Mouse (Mus musculus) cerebellum, postnatal 14 days (tissue): ENCODE measurements around the gene Prtn3.

Experiments
- DNase-seq, 2 experiments: peaks; one replicate each; pipeline ENCODE4 v3.0.0; 2021; ENCODE audit warnings: mixed read lengths in 2 of 2

Gene Prtn3

DNA sequence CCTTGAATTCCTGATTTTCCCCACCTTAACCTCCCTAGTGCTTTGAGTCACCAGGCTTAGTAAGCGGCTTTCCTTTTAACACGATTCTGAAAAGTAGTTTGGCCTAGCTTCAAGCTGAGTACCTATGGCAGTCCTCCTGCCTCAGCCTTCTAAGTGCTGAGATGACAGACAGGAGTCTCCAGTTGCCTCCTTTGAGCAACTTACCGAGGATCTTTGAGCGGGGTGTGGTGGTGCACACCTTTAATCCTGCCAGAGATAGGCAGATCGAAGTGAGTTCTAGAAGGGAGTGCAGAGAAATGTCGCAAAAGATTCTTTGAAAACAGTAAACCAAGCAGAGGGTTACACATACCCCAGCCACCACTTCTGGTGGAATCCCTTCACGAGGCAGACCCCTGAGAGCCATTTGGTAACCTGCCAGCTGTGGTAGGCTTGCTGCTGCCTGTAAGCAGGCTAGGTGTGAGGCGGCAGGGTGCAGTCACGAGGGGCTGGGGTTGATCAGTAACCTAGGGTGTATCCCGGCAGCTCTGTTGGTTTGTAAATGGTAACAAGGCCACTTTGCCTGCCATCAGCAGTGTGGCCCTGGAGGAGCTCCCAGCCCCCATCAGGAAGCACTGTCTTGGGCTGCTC lies 18.6 kb upstream of the Prtn3 start:
- peak; percentile 63 to 68 for DNase-seq

DNA sequence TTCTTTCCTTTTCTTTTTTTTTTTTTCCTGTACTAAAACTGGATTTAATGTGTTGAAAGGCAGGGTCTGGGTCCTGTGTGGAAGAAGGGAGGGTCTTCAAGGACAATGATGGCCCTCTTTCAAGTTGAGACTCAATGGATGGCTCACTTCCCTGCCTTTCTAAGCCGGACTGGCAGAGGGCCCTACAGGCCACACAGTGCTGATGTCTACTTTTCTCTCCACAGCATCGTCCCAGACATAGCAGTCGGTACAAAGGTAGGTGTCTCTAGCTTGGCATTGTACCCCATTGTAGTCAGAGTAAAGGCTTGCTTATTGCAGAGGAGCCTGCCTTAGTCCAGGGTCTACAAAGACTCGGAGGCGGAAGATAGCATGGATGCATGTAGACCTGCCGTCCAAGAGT lies 18.0 kb upstream of the Prtn3 start:
- DNase-seq, result peak; percentile 39 to 47

DNA sequence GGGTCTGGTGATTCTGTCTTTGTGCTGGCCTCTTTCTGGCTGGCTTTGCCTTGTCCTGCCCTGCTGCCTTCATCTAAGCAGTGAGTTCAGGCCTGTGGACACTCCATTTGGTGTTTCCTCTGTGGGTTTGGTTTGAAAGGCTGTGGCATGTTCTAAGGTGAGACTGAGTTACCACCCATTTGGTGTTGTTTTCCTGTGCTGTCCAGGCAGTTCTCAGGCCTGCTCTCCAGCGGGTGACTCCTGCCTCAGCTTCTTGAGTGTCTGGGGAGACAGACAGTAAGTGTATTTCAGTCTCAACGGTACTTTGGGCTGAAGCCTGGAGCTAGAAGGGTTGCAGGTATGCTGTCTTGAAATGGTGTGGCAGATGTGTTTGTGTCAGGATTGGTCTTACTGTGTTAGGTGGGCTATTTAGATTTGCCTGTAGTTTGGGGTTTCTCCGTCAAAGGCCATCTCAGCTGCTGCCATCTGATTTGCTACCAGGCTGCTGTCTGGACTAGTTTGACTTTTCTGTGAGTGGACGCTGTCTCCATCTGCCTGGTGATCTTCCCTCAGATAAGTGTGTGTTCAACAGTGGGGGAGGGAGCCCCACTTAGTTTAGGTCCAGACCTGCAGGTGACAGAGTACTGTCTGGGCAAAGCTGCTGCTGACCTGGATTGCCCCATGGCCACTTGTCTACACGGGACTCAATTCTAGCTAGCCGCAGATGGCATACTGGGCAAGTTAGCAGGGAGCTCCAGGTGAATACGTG lies 17.4 kb upstream of the Prtn3 start:
- no peak for DNase-seq

DNA sequence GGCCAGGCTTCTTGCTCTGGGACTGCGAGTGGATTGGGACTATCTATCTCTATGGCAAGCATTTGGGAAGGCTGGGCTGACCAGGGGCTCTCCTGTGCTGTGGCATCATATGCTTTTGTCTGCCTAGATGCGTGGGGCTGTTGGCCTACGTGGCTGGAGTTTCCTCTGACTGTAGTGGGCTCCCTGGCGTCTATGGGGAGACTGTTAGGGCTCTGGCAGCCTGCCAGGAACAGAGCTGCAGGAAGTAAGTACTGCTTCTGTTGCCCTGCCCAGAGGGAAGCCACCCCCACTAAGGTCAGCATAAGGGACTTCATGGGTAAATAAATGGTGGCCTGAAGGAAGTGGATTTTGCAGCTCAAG lies 16.8 kb upstream of the Prtn3 start:
- DNase-seq, result peak; percentile 54 to 63

DNA sequence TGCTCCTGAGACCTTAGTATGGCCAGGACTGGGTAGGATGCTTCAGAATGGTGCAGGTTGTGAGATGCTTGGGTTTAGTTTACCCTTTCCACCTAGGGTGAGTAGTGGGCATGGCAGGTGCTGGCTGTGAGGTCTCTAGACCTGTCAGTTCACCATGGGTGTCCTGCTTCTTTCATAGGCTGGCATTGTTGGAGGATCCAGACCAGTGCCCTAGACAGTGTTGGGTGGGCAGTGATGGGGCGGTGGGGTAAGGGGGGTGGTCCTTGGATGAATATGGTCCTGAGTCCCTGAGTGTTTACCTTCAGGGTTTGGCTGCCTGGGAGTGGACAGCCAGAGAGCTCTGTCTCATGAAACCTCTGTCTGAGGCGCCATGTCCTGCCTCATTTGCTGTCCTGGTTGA lies 16.4 kb upstream of the Prtn3 start:
- DNase-seq, result no peak

DNA sequence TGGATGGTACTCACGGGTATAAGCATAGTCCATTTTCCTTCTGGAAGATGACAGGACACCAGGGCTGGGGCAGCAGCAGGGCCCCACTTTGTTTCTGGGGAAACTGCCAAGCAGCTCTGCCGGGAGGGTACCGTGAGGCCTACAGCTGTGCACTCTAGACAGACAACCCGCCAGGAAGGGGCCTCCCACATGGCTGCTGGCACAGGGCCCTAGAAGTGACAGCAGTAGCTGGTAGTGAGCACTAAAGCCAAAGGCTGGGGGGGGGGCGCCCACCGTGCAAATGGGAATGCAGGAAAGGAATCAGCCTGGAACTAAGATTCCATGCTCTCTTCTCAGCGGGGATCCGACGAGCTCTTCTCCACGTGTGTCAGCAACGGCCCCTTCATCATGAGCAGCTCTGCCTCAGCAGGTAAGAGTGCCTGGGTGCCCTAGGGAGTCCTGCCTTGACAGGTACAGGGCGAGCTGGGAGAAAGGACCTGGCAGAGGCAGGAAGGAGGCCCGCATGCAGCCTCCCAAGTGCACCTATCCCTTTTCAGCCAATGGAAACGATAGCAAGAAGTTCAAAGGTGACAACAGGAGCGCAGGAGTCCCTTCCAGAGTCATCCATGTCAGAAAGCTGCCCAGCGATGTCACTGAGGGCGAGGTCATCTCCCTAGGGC lies 15.7 kb upstream of the Prtn3 start:
- peak; percentile 74 to 79 for DNase-seq

DNA sequence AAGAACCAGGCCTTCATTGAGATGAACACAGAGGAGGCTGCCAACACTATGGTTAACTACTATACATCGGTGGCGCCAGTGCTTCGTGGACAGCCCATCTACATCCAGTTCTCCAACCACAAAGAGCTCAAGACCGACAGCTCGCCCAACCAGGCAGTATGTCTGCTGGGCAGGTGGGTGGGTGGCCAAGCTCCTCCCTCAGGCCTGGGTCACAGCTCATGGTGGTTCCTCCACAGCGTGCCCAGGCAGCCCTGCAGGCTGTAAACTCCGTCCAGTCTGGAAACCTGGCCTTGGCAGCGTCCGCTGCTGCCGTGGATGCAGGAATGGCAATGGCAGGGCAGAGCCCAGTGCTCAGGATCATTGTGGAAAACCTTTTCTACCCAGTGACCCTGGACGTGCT lies 15.2 kb upstream of the Prtn3 start:
- peak; percentile 47 to 57 for DNase-seq

DNA sequence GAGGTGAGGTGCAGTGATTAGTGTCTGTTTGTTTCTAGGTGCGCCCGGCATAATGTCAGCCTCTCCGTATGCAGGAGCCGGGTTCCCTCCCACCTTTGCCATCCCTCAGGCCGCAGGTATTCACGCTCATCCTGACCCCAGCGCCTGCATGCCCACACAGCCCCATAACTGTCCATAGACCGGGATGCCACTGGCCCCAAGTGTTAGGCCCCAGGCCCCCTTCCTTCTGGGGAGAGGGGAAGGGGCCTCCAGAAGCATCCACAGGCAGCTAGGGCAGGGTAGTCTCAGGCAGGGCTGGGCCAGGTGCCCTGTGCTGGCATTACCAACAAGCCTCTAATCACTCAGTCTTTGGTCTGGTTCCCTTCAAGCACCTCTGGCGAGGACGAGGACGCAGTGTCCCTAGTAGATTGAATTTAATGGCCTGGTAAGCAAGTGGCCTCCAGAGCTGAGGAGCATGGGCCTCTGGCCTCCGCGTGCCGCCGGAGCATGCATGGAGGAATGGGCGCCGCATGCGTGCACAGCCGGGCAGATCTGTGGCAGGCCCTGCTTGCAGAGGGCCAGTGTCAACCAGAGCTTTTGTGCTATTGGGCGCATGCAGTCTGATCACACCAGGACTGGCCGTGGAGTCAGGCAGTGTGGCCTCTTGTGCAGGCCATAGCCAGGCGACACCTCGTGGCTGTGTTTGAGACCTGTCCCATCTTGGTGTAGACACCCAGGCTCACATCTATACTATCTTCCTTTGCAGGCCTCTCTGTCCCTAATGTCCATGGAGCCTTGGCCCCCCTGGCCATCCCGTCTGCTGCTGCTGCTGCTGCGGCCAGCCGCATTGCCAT lies 14.0 kb upstream of the Prtn3 start:
- DNase-seq, result peak in 1 of 2 experiments; percentile 37

DNA sequence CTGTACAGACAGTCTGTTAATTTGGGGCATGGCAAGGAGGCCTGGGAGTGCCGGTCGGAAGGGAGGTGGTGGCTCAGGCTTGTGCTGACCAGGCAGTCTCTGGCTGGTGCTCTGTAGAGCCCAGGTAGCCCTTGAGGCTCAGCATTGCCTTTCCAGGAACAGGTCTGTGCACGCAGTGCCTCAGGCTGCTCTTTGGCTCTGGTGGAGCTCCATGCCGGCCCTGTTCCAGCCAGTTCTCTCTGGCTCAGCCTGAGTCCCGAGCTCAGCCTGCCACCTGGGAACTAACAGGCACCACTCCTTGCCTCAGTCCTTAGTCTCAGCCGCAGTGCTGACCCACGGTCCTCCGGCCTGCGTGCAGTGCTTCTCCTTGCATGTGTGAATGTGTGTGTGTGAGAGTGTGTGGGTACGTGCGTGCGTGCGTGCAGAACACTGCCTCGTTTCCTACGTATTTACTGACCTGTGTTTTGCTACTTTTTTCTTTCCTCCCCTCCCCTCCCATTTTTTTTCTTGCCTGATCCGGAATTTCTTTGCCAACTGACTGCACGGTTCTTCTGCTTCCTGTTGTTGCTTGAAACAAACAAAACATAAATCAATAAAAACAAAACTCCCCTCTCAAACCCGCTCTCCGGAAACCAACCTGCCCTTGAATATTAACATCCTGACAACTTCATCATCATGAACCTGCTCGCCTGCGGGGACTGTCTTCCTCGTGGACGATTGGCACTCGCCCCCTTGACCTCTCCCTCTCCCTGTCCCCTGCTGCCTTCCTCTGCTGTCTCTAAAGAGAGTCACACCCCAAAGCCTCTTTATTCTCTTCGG lies 12.8 kb upstream of the Prtn3 start:
- peak; percentile 78 to 83 for DNase-seq

DNA sequence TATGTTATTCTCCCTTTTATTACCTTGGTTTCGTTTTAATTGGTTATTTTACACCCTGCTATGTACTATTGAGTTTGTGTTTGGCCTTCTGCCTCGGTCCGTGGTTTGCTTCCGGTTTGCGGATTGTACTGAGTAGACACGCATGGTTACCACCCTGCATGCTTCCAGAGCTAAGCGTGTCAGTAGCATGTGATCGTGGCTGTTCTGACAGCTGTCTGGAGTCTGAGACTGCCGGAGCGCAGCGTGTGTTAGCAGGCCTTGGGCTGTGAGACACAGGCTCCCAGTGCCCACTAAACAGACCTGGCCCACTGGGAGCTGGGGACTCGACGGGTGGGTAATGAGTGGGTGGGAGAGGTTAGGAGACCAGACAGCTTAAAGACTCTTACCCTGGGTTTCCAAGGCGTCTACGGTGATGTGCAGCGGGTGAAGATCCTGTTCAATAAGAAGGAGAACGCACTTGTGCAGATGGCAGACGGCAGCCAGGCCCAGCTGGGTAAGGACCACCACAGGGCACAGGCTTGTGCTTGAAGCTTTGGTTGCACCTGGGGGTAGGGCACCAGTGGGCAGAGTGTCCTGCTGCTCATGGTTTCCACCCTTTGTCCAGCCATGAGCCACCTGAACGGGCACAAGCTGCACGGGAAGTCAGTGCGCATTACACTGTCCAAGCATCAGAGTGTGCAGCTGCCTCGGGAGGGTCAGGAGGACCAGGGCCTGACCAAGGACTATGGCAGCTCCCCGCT lies 12.1 kb upstream of the Prtn3 start:
- peak; percentile 33 to 48 for DNase-seq

DNA sequence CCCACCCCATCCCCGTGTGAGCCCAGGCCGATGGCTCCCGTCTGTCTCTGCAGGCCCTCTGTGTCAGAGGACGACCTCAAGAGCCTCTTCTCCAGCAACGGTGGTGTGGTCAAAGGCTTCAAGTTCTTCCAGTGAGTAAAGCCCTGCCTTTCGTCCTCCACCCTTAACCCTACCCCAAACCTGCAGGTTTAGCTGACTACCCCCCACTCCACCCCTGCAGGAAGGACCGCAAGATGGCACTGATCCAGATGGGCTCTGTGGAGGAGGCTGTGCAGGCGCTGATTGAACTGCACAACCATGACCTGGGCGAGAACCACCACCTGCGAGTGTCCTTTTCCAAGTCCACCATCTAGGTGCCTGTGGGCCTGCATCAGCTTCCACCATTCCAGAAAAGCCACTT lies 11.4 kb upstream of the Prtn3 start:
- DNase-seq, result peak; percentile 45 to 64

DNA sequence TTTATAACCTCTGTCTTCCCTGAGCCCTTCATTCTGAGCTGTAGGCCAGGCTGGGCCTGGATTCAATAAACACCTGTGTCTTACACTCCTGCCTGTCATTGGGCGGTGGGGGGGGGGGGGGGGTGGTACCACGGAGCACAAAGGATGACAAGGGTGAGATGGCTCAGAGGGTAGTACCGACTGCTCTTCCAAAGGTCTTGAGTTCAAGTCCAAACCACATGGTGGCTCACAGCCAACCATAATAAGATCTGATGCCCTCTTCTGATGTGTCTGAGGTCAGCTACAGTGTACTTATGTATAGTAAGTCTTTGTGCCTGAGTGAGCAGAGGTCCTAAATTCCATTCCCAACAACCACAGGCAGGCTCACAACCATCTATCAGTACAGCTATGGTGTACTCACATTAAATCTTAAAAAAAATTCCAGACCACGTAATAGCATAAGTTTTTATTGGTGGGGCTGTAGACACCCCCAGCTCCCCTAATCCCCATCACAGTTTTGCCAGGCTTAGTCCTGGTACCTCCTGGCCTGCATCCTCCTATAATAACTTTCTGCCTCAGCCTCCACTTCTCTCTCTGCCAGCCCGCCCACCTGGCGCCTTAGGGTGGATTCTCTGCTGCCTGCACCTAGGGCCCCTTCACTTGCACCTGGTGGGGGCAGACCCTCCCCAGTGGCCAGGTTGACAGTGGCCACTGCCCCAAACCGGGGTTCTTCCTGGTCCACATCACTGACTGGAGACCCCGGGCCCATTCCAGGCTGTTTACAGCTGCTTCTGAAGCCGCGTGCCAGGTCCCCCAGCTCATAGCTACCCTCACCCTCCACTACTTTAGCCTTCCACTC lies 9.7 kb upstream of the Prtn3 start:
- DNase-seq, result no peak

DNA sequence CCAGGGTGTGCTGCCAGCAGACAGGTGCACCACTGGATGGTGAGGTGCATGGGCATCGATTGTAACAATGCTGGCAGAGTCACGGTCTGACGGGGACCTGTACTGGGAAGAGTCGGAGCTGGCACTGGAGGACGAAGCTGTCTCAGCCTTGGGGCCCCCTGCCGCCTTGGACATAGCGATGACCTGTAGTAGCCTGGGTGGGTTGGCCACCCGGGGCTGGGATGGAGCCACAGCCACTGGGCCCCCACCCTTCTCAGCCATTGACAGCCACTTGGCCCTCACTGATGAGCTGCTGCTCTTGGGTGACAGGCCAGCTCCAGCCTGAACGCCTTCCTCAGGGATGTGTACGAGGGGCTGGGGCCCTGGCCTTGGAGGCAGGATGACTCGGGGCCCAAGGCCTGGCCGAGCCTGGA lies 9.1 kb upstream of the Prtn3 start:
- peak; percentile 44 to 55 for DNase-seq

DNA sequence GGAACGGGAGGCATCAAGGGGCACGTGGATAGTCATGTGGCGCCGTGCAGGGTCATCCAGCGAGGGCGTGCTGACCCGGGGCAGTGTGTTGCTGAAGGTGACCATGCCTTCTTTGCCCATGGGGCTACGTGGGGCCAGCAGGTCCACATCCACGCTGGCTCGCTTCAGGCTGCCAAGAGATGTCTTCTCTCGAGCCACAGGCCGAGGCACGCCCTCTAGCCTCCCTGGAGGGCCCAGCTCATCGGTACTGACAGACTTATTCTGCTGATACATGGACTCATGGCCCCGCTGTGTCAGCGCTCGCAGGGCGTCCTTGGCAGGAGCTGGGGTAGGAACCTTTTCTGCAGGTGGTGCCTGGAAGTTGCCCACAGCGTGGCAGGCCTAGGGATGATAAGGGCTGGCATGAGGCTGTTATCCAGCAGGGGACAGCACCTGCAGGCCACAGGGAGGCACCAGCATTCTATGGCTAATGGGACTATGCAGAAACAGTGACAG lies 8.4 kb upstream of the Prtn3 start:
- DNase-seq, result peak; percentile 48

DNA sequence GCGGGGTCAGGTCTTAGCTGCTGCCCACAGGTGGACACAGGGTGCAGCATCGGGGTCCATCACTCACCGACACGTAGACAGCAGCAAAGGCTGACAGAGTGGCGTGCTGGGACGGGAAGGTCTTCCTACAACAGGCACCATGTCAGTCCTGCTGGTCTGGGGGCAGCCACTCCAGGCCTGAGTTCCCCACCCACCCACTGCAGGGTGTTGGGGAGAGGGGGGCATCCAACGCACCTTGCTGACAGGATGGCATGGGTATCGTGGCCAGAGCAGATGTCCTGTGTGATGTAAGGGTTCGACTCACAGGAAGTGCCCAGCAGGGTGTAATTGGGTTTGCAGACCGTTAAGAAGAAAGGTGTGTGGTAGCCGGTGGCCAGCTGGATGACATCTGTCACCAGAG lies 7.7 kb upstream of the Prtn3 start:
- DNase-seq, result peak; percentile 14 to 29

DNA sequence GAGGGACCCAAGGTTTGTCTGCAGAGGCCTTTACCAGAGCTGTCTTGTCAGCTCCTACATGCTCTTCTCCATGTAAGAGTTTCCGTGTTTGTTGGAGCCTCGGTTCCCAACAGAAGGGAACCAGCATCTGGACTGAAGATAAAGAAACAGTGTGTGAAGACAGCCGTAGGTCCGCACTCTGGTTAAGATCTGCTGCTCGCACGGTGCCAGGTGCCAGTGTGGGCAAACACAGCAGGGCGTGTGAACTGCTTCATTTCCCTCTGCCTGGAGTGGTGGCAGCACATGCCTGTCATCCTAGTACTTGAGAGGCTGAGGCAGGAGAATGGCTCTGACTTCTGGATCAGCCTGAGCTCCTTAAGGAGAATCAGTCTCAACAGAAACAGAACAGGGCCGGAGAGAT lies 2.4 kb upstream of the Prtn3 start:
- DNase-seq, result no peak

DNA sequence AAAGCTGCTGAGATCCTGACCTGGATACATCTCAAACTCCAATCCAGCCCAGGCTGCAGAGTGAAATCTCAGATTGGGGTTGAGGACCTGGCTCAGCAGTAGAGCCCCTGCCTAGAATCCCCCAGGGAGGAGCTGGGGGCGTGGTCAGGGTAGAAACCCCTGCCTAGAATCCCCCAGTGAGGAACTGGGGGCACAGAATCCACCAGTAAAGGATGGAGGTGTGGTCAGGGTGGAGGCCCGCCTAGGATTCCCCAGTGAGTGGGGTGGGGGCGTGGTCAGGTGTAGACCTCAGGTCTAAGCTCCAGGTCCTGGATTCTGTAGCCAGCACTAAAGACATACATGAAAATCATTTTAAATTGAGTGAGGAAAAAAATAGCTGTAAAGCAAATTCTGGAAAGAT lies 1.4 kb upstream of the Prtn3 start:
- peak; percentile 22 to 34 for DNase-seq

DNA sequence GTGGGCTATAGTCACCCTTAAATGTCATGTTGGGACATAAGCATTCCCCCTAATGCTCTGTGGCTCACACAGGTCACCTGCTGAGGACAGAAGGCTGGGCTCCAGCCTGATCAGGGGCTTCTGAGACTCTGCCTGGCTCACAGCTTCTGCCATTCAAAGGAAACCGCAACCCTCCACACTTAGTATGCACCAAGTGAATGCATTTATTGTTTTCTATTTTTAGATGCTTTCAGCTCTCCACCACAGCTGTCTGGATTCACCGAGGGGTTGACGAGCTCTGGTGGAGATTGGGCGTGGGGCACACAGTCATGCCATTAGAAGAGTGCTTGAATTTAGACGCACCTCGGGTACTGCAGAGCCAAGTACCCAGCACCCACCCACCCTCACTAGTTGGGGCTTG lies 963 bp upstream of the Prtn3 start:
- no peak for DNase-seq

DNA sequence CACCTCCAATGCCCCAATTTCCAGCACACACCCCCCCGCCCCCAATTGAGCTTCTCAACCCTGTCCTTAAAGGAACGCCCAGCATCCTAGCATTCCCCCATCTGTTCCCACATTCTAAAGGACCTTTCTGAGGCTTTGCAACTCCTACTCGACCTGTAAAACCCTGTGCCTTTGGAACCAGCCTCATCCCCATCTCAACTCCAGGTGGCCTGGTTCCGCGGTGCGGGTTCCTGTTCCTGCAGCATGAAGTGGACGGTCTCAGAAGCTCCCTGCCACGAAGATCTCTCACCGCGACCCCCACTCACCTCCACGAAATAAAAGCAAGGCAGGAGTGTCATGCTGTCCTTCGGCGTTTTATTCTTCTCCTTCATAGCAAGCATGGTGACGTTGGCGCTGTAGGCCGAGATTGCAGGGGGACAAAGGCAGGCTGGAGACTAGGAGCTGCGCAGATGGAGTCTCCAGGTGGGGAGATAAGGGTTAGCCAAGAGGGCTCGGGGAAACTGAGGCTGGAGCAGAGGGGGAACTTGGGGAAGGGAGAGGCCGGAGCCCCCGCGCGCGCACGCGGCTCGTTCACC lies 474 bp upstream of the Prtn3 start:
- DNase-seq, result peak in 1 of 2 experiments; percentile 22

DNA sequence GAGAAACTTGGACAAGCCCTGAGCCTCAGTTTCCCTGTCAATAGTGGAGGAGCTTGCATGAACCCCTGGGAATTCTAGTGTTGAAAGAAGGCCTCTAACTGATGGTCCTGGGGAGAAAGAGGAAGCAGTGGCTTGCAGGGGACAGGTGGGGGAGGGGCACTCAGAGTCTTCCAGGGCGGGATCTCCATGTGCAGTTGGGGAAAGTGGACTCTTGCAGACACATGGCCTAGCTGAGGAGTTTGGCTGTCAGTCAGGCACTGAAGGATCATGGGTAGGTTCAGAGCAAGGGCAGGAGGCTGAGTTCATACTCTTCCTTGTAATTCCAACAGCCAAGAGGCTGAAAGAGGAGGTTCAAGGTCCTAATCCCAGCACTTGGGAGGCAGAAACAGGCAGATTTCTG lies 2.9 kb downstream of the Prtn3 start:
- DNase-seq, result no peak
